Mouse (Mus musculus): ENCODE data around the gene Lhfpl2.

DNA sequence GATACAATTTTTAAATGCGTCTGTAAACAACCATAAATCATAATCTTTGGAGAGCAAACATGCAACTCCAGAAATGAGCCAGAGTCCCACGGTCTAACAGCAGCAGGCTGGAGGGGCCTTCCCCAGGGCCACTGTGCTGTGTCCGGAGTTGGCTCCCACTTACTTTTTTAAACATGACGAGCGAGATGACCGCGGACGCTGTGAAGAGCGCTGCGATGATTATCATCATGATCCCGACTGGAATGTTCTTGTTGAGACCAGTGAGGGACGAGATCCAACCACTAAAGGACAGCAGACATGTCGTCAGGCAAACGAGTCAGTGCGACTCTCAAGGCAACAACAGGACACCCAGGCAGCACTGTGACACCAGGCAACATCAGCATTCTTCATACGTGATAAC, 150.4 kb downstream of the Lhfpl2 start:
- TF ChIP-seq CTCF (IDR thresholded peaks at IDR 0.05; ENCODE audit: low read depth), result no peak
- no peak for TF ChIP-seq EP300 (optimal IDR thresholded peaks at IDR 0.05)
